Mouse (Mus musculus) thymus, adult 2 months (tissue): ENCODE results near the gene Mrps7. TPM values are rescaled to one million over a fixed set of nuclear protein-coding genes. Genes with fewer than 3 reads are reported as not detected.

ENCODE experiments used
- DNase-seq: peaks from one replicate; pipeline ENCODE4 v3.0.0; 2021
- H3K27ac ChIP-seq: fragments of 200-500 bp; 2 replicates; pipeline ENCODE4 v1.5.1; 2012; ENCODE audit warnings: low read length, control low read depth; ENCODE audit not compliant: control insufficient read depth, insufficient read depth
- H3K27me3 ChIP-seq: fragments of 200-500 bp; 2 replicates; pipeline ENCODE4 v1.6.1; 2012; ENCODE audit warnings: mild to moderate bottlenecking, low read length, moderate library complexity, mixed read lengths; ENCODE audit not compliant: control insufficient read depth, insufficient read depth
- H3K36me3 ChIP-seq: fragments of 200-500 bp; 2 replicates; pipeline ENCODE4 v1.6.1; 2012; ENCODE audit warnings: mild to moderate bottlenecking, low read length, moderate library complexity; ENCODE audit not compliant: control insufficient read depth, insufficient read depth
- H3K4me1 ChIP-seq: fragments of 200-500 bp; replicated peaks from 2 replicates; pipeline ENCODE4 v1.6.1; 2012; ENCODE audit warnings: low read length; ENCODE audit not compliant: control insufficient read depth, insufficient read depth
- H3K4me3 ChIP-seq: fragments of 200-500 bp; 2 replicates; pipeline ENCODE4 v1.5.1; 2012; ENCODE audit warnings: mild to moderate bottlenecking, low read length, control low read depth, moderate library complexity; ENCODE audit not compliant: control insufficient read depth, insufficient read depth
- CTCF ChIP-seq: fragments of 200-500 bp; IDR thresholded peaks from 2 replicates; pipeline ENCODE4 v1.5.1; 2012; ENCODE audit warnings: mild to moderate bottlenecking, control low read depth, low read length, moderate library complexity, borderline replicate concordance; ENCODE audit not compliant: control insufficient read depth, poor library complexity, insufficient read depth; ENCODE audit errors: extremely low read depth
- POLR2A ChIP-seq: fragments of 200-500 bp; IDR thresholded peaks from 2 replicates; pipeline ENCODE4 v1.6.1; 2012; ENCODE audit warnings: mild to moderate bottlenecking, low read length, control low read depth, moderate library complexity; ENCODE audit not compliant: control insufficient read depth, poor library complexity, insufficient read depth; ENCODE audit errors: extremely low read depth
- WGBS: fragments of 180-500 bp; shearing (Covaris S2); methylation state at CpG from one replicate; pipeline ENCODE4 v1.1.7; 2018; 5-methylcytosine and 5-hydroxymethylcytosine counted together
- polyA plus RNA-seq: library from polyadenylated mRNA; depleted of rRNA; stranded (reverse); fragments of >200 nt; gene quantifications from 2 replicates; pipeline ENCODE4 v1.2.3, GENCODE M21; 2012; rRNA removed

Mrps7 gene
- polyA plus RNA-seq, 1 experiment, result 25.0 TPM

DNA sequence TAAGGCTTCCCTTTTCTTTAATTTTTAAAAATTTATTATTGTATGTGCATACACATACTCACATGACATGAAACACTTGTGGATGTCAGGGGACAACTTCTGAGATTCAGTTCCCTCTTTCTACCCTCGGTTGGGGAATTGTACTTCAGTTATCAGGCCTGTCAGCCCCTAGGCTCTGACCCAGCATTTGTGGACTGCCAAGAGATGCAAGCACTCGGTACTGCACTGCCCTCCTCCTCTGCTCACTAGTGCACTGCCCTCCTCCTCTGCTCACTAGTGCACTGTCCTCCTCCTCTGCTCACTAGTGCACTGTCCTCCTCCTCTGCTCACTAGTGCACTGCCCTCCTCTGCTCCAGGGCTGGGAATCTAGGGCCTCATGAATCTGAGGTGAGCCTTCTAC lies 50.4 kb downstream of the Mrps7 start:
- no peaks in the 10 kb centered on the region for H3K4me1 ChIP-seq
- no peaks in the 10 kb centered on the region for H3K27me3 ChIP-seq
- 74% methylated on average over 2 of the region's 2 CpGs for WGBS
- H3K27ac ChIP-seq, result no peak overlapping the region
- no peak overlapping the region for H3K4me3 ChIP-seq
- DNase-seq, result no peak
- peaks cover 22% of the 10 kb centered on the region for H3K36me3 ChIP-seq
- TF ChIP-seq CTCF, result no peak
- no peak for TF ChIP-seq POLR2A

Other genes starting within 250 kb of the Mrps7 start
- gene Hid1, start 236.2 kb upstream of the Mrps7 start, polyA plus RNA-seq, result 127 and 143 TPM in 2 replicates
- gene Cdr2l, start 222.0 kb upstream of the Mrps7 start, polyA plus RNA-seq, result 14.3 and 15.1 TPM in 2 replicates
- 144 and 166 TPM in 2 replicates for gene Mrpl58, start 200.2 kb upstream of the Mrps7 start, polyA plus RNA-seq
- 118 and 155 TPM in 2 replicates for gene Atp5h, start 184.0 kb upstream of the Mrps7 start, polyA plus RNA-seq
- 65.5 and 69.1 TPM in 2 replicates for gene Kctd2, start 183.8 kb upstream of the Mrps7 start, polyA plus RNA-seq
- 0.79 and 0.80 TPM in 2 replicates for gene Trim80, start 163.4 kb upstream of the Mrps7 start, polyA plus RNA-seq
- gene Slc16a5, start 141.5 kb upstream of the Mrps7 start, polyA plus RNA-seq, result 446 and 456 TPM in 2 replicates
- 86.1 and 91.3 TPM in 2 replicates for gene Armc7, start 128.3 kb upstream of the Mrps7 start, polyA plus RNA-seq
- gene Nt5c, start 112.1 kb upstream of the Mrps7 start, polyA plus RNA-seq, result 122 and 145 TPM in 2 replicates
- gene Jpt1, start 89.5 kb upstream of the Mrps7 start, polyA plus RNA-seq, result 654 and 686 TPM in 2 replicates
- gene Sumo2, start 67.6 kb upstream of the Mrps7 start, polyA plus RNA-seq, result 102 and 105 TPM in 2 replicates
- gene Nup85, start 39.5 kb upstream of the Mrps7 start, polyA plus RNA-seq, result 114 and 136 TPM in 2 replicates
- 102 and 106 TPM in 2 replicates for gene Gga3, start 126 bp downstream of the Mrps7 start, polyA plus RNA-seq
- 188 and 215 TPM in 2 replicates for gene Mif4gd, start 9.0 kb downstream of the Mrps7 start, polyA plus RNA-seq
- 98.5 and 98.6 TPM in 2 replicates for gene Slc25a19, start 24.4 kb downstream of the Mrps7 start, polyA plus RNA-seq
- 81.7 and 82.8 TPM in 2 replicates for gene Grb2, start 104.7 kb downstream of the Mrps7 start, polyA plus RNA-seq
- 84.7 and 91.9 TPM in 2 replicates for gene Tmem94, start 161.5 kb downstream of the Mrps7 start, polyA plus RNA-seq
- 13.7 and 15.4 TPM in 2 replicates for gene Caskin2, start 209.7 kb downstream of the Mrps7 start, polyA plus RNA-seq
- gene Tsen54, start 210.8 kb downstream of the Mrps7 start, polyA plus RNA-seq, result 31.6 and 34.3 TPM in 2 replicates
- gene Llgl2, start 220.1 kb downstream of the Mrps7 start, polyA plus RNA-seq, result 54.5 and 68.6 TPM in 2 replicates